Mouse (Mus musculus) midbrain, embryonic 12.5 days (tissue): Measurements from ENCODE around the gene Gm21969. TPM values are rescaled to one million over a fixed set of nuclear protein-coding genes. Genes with fewer than 3 reads are reported as not detected.

Source experiments
- ATAC-seq: fragments of 200-750 bp; cut with Nextera tagmentation; 2 replicates; pipeline ENCODE4 v1.8.0; 2017; ENCODE audit warnings: low read depth, moderate TSS enrichment, moderate library complexity; ENCODE audit not compliant: low FRiP score
- H3K27ac ChIP-seq: fragments of 300-500 bp; sonication (generic); replicated peaks from 2 replicates; pipeline ENCODE4 v1.5.1; 2016; ENCODE audit warnings: mild to moderate bottlenecking
- H3K27me3 ChIP-seq: fragments of 300-500 bp; sonication (generic); 2 replicates; pipeline ENCODE4 v1.6.1; 2016; ENCODE audit warnings: mild to moderate bottlenecking
- H3K36me3 ChIP-seq: fragments of 300-500 bp; sonication (generic); 2 replicates; pipeline ENCODE4 v1.6.1; 2016
- H3K4me1 ChIP-seq: fragments of 300-500 bp; sonication (generic); 2 replicates; pipeline ENCODE4 v1.6.1; 2016
- H3K4me2 ChIP-seq: fragments of 300-500 bp; sonication (generic); replicated peaks from 2 replicates; pipeline ENCODE4 v1.6.1; 2016; ENCODE audit warnings: mild to moderate bottlenecking, moderate library complexity
- H3K4me3 ChIP-seq: fragments of 300-500 bp; sonication (generic); 2 replicates; pipeline ENCODE4 v1.5.1; 2016; ENCODE audit warnings: mild to moderate bottlenecking
- H3K9ac ChIP-seq: fragments of 300-500 bp; sonication (generic); replicated peaks from 2 replicates; pipeline ENCODE4 v1.6.1; 2016; ENCODE audit warnings: mild to moderate bottlenecking, moderate library complexity
- H3K9me3 ChIP-seq: fragments of 300-500 bp; sonication (generic); 2 replicates; pipeline ENCODE4 v1.6.1; 2016; ENCODE audit warnings: mild to moderate bottlenecking
- WGBS: fragments of 180-500 bp; shearing (Covaris S2); methylation state at CpG from one replicate; pipeline ENCODE4 v1.1.7; 2016; 5-methylcytosine and 5-hydroxymethylcytosine counted together
- polyA plus RNA-seq: library from polyadenylated mRNA; unstranded; fragments of >200 nt; fragmentation: Nextera tagmentation; extraction: Ambion mirVana; gene quantifications from 2 replicates; pipeline ENCODE4 v1.2.1, GENCODE M21; 2016

The Gm21969 gene
- polyA plus RNA-seq, 1 experiment from 2014 or later, result not detected

DNA sequence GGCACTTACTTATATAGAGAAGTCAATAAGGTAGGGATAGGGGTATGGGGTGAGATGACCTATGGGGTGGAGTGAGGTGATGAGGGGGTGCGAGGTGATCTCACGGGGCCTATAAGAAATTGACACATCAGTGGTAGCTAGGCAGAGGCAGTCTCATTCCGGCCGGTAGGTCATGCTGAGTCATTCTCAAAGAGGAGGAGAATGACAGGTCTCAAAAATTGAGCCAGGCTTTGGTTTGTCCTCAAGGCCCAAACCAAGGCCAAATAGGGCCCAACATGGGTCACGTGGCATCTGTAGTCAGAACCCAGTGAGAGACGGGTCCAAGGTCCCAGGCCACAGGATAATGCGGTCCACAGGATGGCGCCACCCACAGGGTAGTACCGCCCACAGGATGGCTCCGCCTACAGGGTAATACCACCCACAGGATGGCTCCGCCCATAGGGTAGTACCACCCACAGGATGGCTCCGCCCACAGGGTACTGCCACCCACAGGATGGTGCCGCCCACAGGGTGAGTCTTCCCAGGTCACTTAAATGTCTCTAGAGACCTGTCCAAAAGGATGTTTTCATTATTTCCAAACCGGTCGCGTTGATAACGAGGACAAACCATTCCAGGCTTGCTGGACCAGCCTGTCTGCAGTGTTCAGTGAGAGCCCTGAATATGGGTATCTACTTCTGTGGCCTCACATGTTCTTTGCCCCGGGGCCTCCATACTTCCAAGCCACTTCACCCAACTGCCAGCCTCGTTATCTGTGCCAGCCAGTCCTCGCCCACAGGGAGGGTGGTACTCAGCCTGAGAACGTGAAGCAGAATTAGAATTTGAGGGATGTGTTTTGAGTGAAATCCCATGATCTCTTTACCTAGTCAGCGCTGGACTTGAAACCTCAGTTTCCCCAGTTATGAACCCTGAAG lies 81.0 kb downstream of the Gm21969 start:
- WGBS, result 78% methylated on average over 22 of the region's 22 CpGs
- peaks cover 28% of the 10 kb centered on the region for H3K27me3 ChIP-seq
- peaks cover 3% of the 10 kb centered on the region; the same call in 1 of the 2 replicates for H3K4me1 ChIP-seq
- no peak overlapping the region for H3K4me3 ChIP-seq
- H3K36me3 ChIP-seq, result no peaks in the 10 kb centered on the region
- H3K4me2 ChIP-seq, result no peak overlapping the region
- no peak overlapping the region for H3K9ac ChIP-seq
- ATAC-seq, result no peak
- 0 out of 2 replicates have a peak, but pooled peaks cover 9% of the 10 kb centered on the region for H3K9me3 ChIP-seq
- no peak overlapping the region for H3K27ac ChIP-seq

DNA sequence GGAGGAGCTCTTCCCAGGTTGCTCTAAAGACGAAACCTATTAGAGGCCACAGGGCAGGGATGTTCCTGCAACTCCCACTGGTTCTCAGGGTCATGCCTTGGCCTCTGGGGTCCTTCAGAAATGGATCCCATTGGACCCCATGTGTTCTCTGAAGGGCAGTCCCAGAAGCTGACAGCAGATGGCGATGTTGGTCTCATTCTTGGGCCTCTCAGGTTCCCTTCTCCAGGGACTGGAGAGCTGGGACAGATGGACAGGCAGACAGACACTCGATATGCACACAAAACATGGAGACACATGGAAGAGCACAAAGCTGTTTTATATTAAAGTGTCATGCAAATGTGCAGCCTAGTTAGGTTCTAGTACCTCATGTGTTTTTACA lies 81.6 kb downstream of the Gm21969 start:
- peaks cover 33% of the 10 kb centered on the region for H3K27me3 ChIP-seq
- H3K36me3 ChIP-seq, result no peaks in the 10 kb centered on the region
- 0 out of 2 replicates have a peak, but pooled peaks cover 9% of the 10 kb centered on the region for H3K9me3 ChIP-seq
- no peak overlapping the region for H3K9ac ChIP-seq
- H3K4me1 ChIP-seq, result peaks cover 5% of the 10 kb centered on the region; the same call in 1 of the 2 replicates
- WGBS, result 7% methylated on average over 3 of the region's 3 CpGs
- no peak overlapping the region for H3K4me3 ChIP-seq
- H3K27ac ChIP-seq, result no peak overlapping the region
- H3K4me2 ChIP-seq, result no peak overlapping the region
- no peak for ATAC-seq

- Histone ChIP-seq H3K27me3 (peaks cover 52% of the 10 kb centered on the region), H3K4me3 (no peak overlapping the region), H3K4me1 (peaks cover 8% of the 10 kb centered on the region; the same call in 1 of the 2 replicates), H3K4me2 (no peak overlapping the region), H3K9me3 (no peaks in the 10 kb centered on the region), H3K9ac (no peak overlapping the region), H3K36me3 (no peaks in the 10 kb centered on the region), H3K27ac (no peak overlapping the region)
- WGBS, result 54% methylated on average over 9 of the region's 9 CpGs
- no peak for ATAC-seq
Observed at GRCm38 (mm10) chr4:139688058-139688457, 85.1 kb downstream of the Gm21969 start.

- H3K27ac ChIP-seq, result no peak overlapping the region
- ATAC-seq, result no peak
- H3K9ac ChIP-seq, result no peak overlapping the region
- no peak overlapping the region for H3K4me2 ChIP-seq
- WGBS, result 37% methylated on average over 7 of the region's 7 CpGs
- H3K27me3 ChIP-seq, result peaks cover 62% of the 10 kb centered on the region
- H3K4me3 ChIP-seq, result no peak overlapping the region
- H3K4me1 ChIP-seq, result peaks cover 15% of the 10 kb centered on the region; the same call in 1 of the 2 replicates
- H3K9me3 ChIP-seq, result no peaks in the 10 kb centered on the region
- H3K36me3 ChIP-seq, result no peaks in the 10 kb centered on the region
Observed at GRCm38 (mm10) chr4:139689627-139690269, 86.8 kb downstream of the Gm21969 start.

GRCm38 (mm10) chr4:139693315-139693714 lies 90.3 kb downstream of the Gm21969 start:
- Histone ChIP-seq H3K9ac (no peak overlapping the region), H3K4me2 (no peak overlapping the region), H3K4me3 (no peak overlapping the region), H3K9me3 (no peaks in the 10 kb centered on the region), H3K4me1 (peaks cover 21% of the 10 kb centered on the region), H3K27ac (no peak overlapping the region), H3K36me3 (no peaks in the 10 kb centered on the region), H3K27me3 (peaks cover 60% of the 10 kb centered on the region)
- ATAC-seq, result no peak
- 13% methylated on average over 5 of the region's 5 CpGs for WGBS

DNA sequence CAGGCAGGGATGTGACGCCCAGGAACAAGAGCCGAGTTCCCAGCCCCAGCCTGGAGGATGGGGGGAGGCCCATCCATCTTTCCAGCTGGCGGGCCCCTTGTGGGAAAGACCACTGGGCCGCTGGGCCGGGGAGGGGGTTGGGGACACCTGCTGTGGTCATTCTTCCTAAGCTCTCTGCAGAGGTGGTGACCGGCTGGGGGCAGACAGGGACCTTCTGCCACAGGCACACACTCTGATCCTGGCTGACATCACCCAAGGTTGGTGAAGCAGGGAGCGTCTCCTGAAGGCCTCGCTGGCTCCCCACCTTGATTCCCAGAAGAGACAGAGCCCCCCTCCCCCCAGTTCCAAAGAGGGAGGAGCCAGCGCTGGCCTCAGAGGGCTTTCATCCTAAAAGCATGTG lies 94.8 kb downstream of the Gm21969 start:
- H3K27ac ChIP-seq, result no peak overlapping the region

GRCm38 (mm10) chr4:139698602-139699001 lies 95.6 kb downstream of the Gm21969 start:
- 73% methylated on average over 8 of the region's 8 CpGs for WGBS
- H3K4me3 ChIP-seq, result no peak overlapping the region

More for the DNA sequence above, 94.8 kb downstream of the Gm21969 start:
- no peak overlapping the region for H3K4me2 ChIP-seq
- no peaks in the 10 kb centered on the region for H3K36me3 ChIP-seq
- WGBS, result 6% methylated on average over 9 of the region's 9 CpGs
- no peak overlapping the region for H3K4me3 ChIP-seq
- H3K9ac ChIP-seq, result no peak overlapping the region
- H3K27me3 ChIP-seq, result peaks cover 39% of the 10 kb centered on the region
- H3K4me1 ChIP-seq, result peaks cover 16% of the 10 kb centered on the region
- no peaks in the 10 kb centered on the region for H3K9me3 ChIP-seq
- no peak for ATAC-seq

GRCm38 (mm10) chr4:139702914-139703313 lies 99.9 kb downstream of the Gm21969 start:
- Histone ChIP-seq H3K4me1 (peaks cover 3% of the 10 kb centered on the region), H3K36me3 (no peaks in the 10 kb centered on the region), H3K9ac (no peak overlapping the region), H3K4me3 (no peak overlapping the region), H3K4me2 (no peak overlapping the region), H3K9me3 (no peaks in the 10 kb centered on the region; the same call in 1 of the 2 replicates), H3K27ac (no peak overlapping the region), H3K27me3 (peaks cover 9% of the 10 kb centered on the region; the same call in 1 of the 2 replicates)
- no peak for ATAC-seq
- 70% methylated on average over 4 of the region's 4 CpGs for WGBS

More at GRCm38 (mm10) chr4:139698602-139699001, 95.6 kb downstream of the Gm21969 start:
- Histone ChIP-seq H3K27ac (no peak overlapping the region), H3K9me3 (no peaks in the 10 kb centered on the region; the same call in 1 of the 2 replicates), H3K27me3 (peaks cover 32% of the 10 kb centered on the region), H3K36me3 (no peaks in the 10 kb centered on the region), H3K4me1 (peaks cover 11% of the 10 kb centered on the region), H3K9ac (no peak overlapping the region), H3K4me2 (no peak overlapping the region)
- no peak for ATAC-seq

- ATAC-seq, result no peak
- Histone ChIP-seq H3K36me3 (no peaks in the 10 kb centered on the region), H3K27ac (no peak overlapping the region), H3K4me3 (no peak overlapping the region), H3K4me2 (no peak overlapping the region), H3K9ac (no peak overlapping the region), H3K27me3 (peaks cover 9% of the 10 kb centered on the region; the same call in 1 of the 2 replicates), H3K4me1 (no peaks in the 10 kb centered on the region), H3K9me3 (no peaks in the 10 kb centered on the region; the same call in 1 of the 2 replicates)
- 80% methylated on average over 11 of the region's 11 CpGs for WGBS
Observed at GRCm38 (mm10) chr4:139703468-139703867, 100.5 kb downstream of the Gm21969 start.

DNA sequence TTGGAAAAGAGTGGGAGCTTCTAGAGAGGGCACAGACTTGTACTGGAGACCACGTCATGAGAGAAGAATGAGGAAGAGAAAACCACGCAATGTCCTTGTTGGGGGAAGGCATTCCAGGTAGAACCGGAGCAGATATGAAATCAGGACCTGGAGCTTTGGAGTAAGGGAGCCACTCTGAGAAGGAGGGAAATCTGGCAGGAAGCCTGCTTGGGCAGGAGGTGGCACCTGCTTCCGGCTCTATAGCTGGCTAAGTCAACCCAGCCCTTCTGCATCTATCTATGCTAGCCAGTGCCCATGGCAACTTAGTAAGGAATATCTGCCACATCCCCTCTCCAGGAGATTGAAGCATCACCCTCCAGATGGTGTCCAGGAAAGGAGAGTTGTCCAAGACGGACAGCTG lies 103.0 kb downstream of the Gm21969 start:
- no peak overlapping the region for H3K4me2 ChIP-seq
- H3K27ac ChIP-seq, result no peak overlapping the region
- no peak for ATAC-seq
- WGBS, result 93% methylated on average over 5 of the region's 5 CpGs
- H3K9me3 ChIP-seq, result no peaks in the 10 kb centered on the region; the same call in 1 of the 2 replicates
- no peak overlapping the region for H3K9ac ChIP-seq
- no peaks in the 10 kb centered on the region for H3K36me3 ChIP-seq
- no peak overlapping the region for H3K4me3 ChIP-seq
- peaks cover 7% of the 10 kb centered on the region for H3K4me1 ChIP-seq
- H3K27me3 ChIP-seq, result no peaks in the 10 kb centered on the region

GRCm38 (mm10) chr4:139710467-139711334 lies 107.7 kb downstream of the Gm21969 start:
- ATAC-seq, result peak; percentile 56; the same call in 1 of the 2 replicates
- no peaks in the 10 kb centered on the region for H3K36me3 ChIP-seq
- no peaks in the 10 kb centered on the region for H3K9me3 ChIP-seq
- no peak overlapping the region for H3K4me3 ChIP-seq
- 26% methylated on average over 25 of the region's 25 CpGs for WGBS
- no peak overlapping the region for H3K9ac ChIP-seq
- H3K4me2 ChIP-seq, result peak overlapping the region; percentile 7; the same call in 1 of the 2 replicates
- peaks cover 17% of the 10 kb centered on the region for H3K4me1 ChIP-seq
- peak overlapping the region; percentile 46; the same call in 1 of the 2 replicates for H3K27ac ChIP-seq
- H3K27me3 ChIP-seq, result peaks cover 22% of the 10 kb centered on the region
